Mouse (Mus musculus) megakaryocyte, embryonic 14.5 days (primary cell): ENCODE data around the gene Smarca4.
"Not testable (repeated sequence)": the region's sequence is repeated elsewhere in the genome, so short reads cannot be mapped to it uniquely, and the experiment has no call there.

Experiments used
- FLI1 ChIP-seq: IDR thresholded peaks from 2 replicates; pipeline ENCODE4 v1.6.1; 2012; ENCODE audit warnings: low read length, inconsistent platforms, mixed read lengths
- GATA1 ChIP-seq: IDR thresholded peaks from 3 replicates; pipeline ENCODE4 v1.6.1; 2012; ENCODE audit warnings: mixed read lengths, low read length, inconsistent platforms, borderline replicate concordance

DNA sequence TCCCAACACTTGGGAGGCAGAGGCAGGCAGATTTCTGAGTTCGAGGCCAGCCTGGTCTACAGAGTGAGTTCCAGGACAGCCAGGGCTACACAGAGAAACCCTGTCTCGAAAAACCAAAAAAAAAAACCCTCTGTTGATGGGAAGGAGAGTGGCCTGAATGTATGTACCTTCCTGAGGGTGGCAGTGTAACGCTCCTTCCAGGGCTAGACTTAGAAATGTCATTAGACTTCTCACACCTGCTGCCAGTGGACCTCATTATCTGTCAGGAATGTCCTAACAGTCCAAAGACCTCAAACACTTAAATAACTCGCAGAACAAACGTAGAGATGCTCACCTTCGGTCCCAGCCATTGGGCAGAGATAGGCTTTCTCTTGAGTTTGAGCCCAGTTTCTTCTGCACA is 83.3 kb downstream of the Smarca4 start:
- TF ChIP-seq GATA1, FLI1: not testable (repeated sequence)
